Mouse (Mus musculus) cortical plate, adult 2 months (tissue): ENCODE measurements at regions not wholly inside any gene's neighbourhood (a gene's known extent, or its start where the extent isn't known, plus 50 kb on each side); places are given as distances from the start of the nearest gene placed in this dataset.

Experiments
- CTCF ChIP-seq: fragments of 200-500 bp; IDR thresholded peaks from 2 replicates; pipeline ENCODE4 v1.5.1; 2011; ENCODE audit warnings: mild to moderate bottlenecking, control low read depth, low read length; ENCODE audit not compliant: insufficient read depth; ENCODE audit errors: extremely low read depth
- POLR2A ChIP-seq: fragments of 200-500 bp; IDR thresholded peaks from 2 replicates; pipeline ENCODE4 v1.6.1; 2011; ENCODE audit warnings: mild to moderate bottlenecking, low read length, control low read depth; ENCODE audit not compliant: insufficient read depth; ENCODE audit errors: extremely low read depth

- TF ChIP-seq POLR2A (no peak), CTCF (no peak)
Measured at GRCm38 (mm10) chr13:112171940-112172715, 116.1 kb upstream of the Ankrd55 start.
